Mouse (Mus musculus) CH12.LX (cell line): ENCODE measurements at regions not wholly inside any gene's neighbourhood (a gene's known extent, or its start where the extent isn't known, plus 50 kb on each side); places are given as distances from the start of the nearest gene placed in this dataset.

Experiments used
- DNase-seq: peaks from one replicate; pipeline ENCODE4 v3.0.0-alpha.2; 2013; ENCODE audit errors: extremely low read depth
- H3K27ac ChIP-seq: 2 replicates; pipeline ENCODE4 v1.5.1; 2012; ENCODE audit warnings: low read depth, mild to moderate bottlenecking, control low read depth, moderate library complexity; ENCODE audit not compliant: insufficient read depth
- H3K27me3 ChIP-seq: replicated peaks from 2 replicates; pipeline ENCODE3; 2012; ENCODE audit warnings: inconsistent platforms
- H3K36me3 ChIP-seq, 2 experiments: replicated peaks in 1 of 2; 2 replicates each; pipeline versions ENCODE3 to v1.6.1; 2012; ENCODE audit warnings: inconsistent platforms in 1 of 2, low read length in 1 of 2, mild to moderate bottlenecking in 1 of 2, mixed read lengths in 1 of 2, moderate library complexity in 1 of 2; ENCODE audit not compliant: control insufficient read depth in 1 of 2, insufficient read depth in 1 of 2
- H3K4me1 ChIP-seq, 2 experiments: 2 replicates each; pipeline ENCODE4 v1.6.1; 2012; ENCODE audit warnings: inconsistent platforms in 1 of 2, moderate library complexity in 1 of 2; ENCODE audit not compliant: insufficient read depth in 2 of 2, control insufficient read depth in 1 of 2
- H3K4me2 ChIP-seq: 2 replicates; pipeline ENCODE4 v1.6.1; 2012; ENCODE audit warnings: low read depth, mild to moderate bottlenecking, control low read depth; ENCODE audit not compliant: poor library complexity, insufficient read depth, severe bottlenecking
- H3K4me3 ChIP-seq, 3 experiments: fragments of 150-350 bp in 1 of 3; sonication (generic) in 1 of 3; replicated peaks in 1 of 3; 2 replicates each; pipeline versions ENCODE3 to v1.5.1; 2011 to 2012; ENCODE audit warnings: low read depth in 2 of 3, low read length in 2 of 3, mild to moderate bottlenecking in 2 of 3, moderate library complexity in 2 of 3, control low read depth in 1 of 3, improper control_type of control experiment in 1 of 3, inconsistent platforms in 1 of 3, mixed read lengths in 1 of 3; ENCODE audit not compliant: poor library complexity in 1 of 3
- H3K79me2 ChIP-seq: replicated peaks from 2 replicates; pipeline ENCODE4 v1.6.1; 2012; ENCODE audit warnings: mild to moderate bottlenecking, moderate library complexity; ENCODE audit not compliant: control insufficient read depth, poor library complexity, insufficient read depth, severe bottlenecking; ENCODE audit errors: extremely low read depth
- H3K9ac ChIP-seq: 2 replicates; pipeline ENCODE4 v1.6.1; 2012; ENCODE audit warnings: low read depth, mild to moderate bottlenecking, control low read depth, moderate library complexity; ENCODE audit not compliant: insufficient read depth
- H3K9me3 ChIP-seq: replicated peaks from 2 replicates; pipeline ENCODE3; 2012; ENCODE audit warnings: low read length, inconsistent platforms, mixed read lengths
- BHLHE40 ChIP-seq: IDR thresholded peaks from 2 replicates; pipeline ENCODE4 v1.6.1; 2011; ENCODE audit warnings: mild to moderate bottlenecking, low read depth, low read length, improper control_type of control experiment
- CHD1 ChIP-seq: IDR thresholded peaks from 2 replicates; pipeline ENCODE4 v1.6.1; 2012; ENCODE audit warnings: low read depth, low read length, improper control_type of control experiment, inconsistent platforms
- CHD2 ChIP-seq: IDR thresholded peaks from 2 replicates; pipeline ENCODE4 v1.6.1; 2011; ENCODE audit warnings: low read length, improper control_type of control experiment
- CTCF ChIP-seq, 2 experiments: IDR thresholded peaks in 1 of 2; conservative IDR thresholded peaks in 1 of 2; 2 replicates each; pipeline ENCODE4 v1.5.1; 2011 to 2012; ENCODE audit warnings: low read depth in 2 of 2, low read length in 2 of 2, improper control_type of control experiment in 1 of 2, inconsistent platforms in 1 of 2, mild to moderate bottlenecking in 1 of 2, moderate library complexity in 1 of 2
- E2F4 ChIP-seq: IDR thresholded peaks from 2 replicates; pipeline ENCODE4 v1.6.1; 2011; ENCODE audit warnings: low read depth, low read length, improper control_type of control experiment; ENCODE audit not compliant: insufficient replicate concordance
- ETS1 ChIP-seq: conservative IDR thresholded peaks from 2 replicates; pipeline ENCODE4 v1.6.1; 2012; ENCODE audit warnings: low read depth, mild to moderate bottlenecking, inconsistent platforms, low read length, improper control_type of control experiment, moderate library complexity
- HCFC1 ChIP-seq: IDR thresholded peaks from 2 replicates; pipeline ENCODE4 v1.6.1; 2012; ENCODE audit warnings: low read depth, mild to moderate bottlenecking, inconsistent platforms, low read length, improper control_type of control experiment
- IRF4 ChIP-seq: IDR thresholded peaks from 2 replicates; pipeline ENCODE4 v1.6.1; 2014; ENCODE audit warnings: low read depth, mild to moderate bottlenecking, inconsistent platforms, low read length, improper control_type of control experiment
- JUN ChIP-seq: IDR thresholded peaks from 2 replicates; pipeline ENCODE4 v1.6.1; 2011; ENCODE audit warnings: low read depth, mild to moderate bottlenecking, low read length, improper control_type of control experiment, moderate library complexity; ENCODE audit not compliant: insufficient read depth
- JUND ChIP-seq: conservative IDR thresholded peaks from 2 replicates; pipeline ENCODE4 v1.6.1; 2011; ENCODE audit warnings: low read depth, low read length, improper control_type of control experiment
- KAT2A ChIP-seq: IDR thresholded peaks from 2 replicates; pipeline ENCODE4 v1.6.1; 2012; ENCODE audit warnings: low read length, improper control_type of control experiment, inconsistent platforms; ENCODE audit not compliant: insufficient replicate concordance
- MAFK ChIP-seq: IDR thresholded peaks from 2 replicates; pipeline ENCODE4 v1.6.1; 2011; ENCODE audit warnings: low read length, improper control_type of control experiment; ENCODE audit not compliant: insufficient replicate concordance
- MAZ ChIP-seq: IDR thresholded peaks from 2 replicates; pipeline ENCODE4 v1.6.1; 2012; ENCODE audit warnings: low read depth, mild to moderate bottlenecking, inconsistent platforms, low read length, improper control_type of control experiment, moderate library complexity
- MEF2A ChIP-seq: IDR thresholded peaks from 2 replicates; pipeline ENCODE4 v1.6.1; 2014; ENCODE audit warnings: low read depth, mild to moderate bottlenecking, inconsistent platforms, low read length, improper control_type of control experiment, borderline replicate concordance
- MXI1 ChIP-seq: IDR thresholded peaks from 2 replicates; pipeline ENCODE4 v1.6.1; 2011; ENCODE audit warnings: mild to moderate bottlenecking, low read depth, low read length, improper control_type of control experiment
- NRF1 ChIP-seq: IDR thresholded peaks from 2 replicates; pipeline ENCODE4 v1.6.1; 2014; ENCODE audit warnings: low read depth, mild to moderate bottlenecking, inconsistent platforms, low read length, improper control_type of control experiment, moderate library complexity
- PAX5 ChIP-seq: IDR thresholded peaks from 2 replicates; pipeline ENCODE4 v1.6.1; 2012; ENCODE audit warnings: low read length, inconsistent platforms, mixed read lengths
- POLR2A ChIP-seq: IDR thresholded peaks from 2 replicates; pipeline ENCODE4 v1.6.1; 2011; ENCODE audit warnings: low read depth, mild to moderate bottlenecking, improper control_type of control experiment, low read length
- RCOR1 ChIP-seq: conservative IDR thresholded peaks from 2 replicates; pipeline ENCODE4 v1.6.1; 2012; ENCODE audit warnings: low read depth, mild to moderate bottlenecking, inconsistent platforms, low read length, improper control_type of control experiment
- SIN3A ChIP-seq: IDR thresholded peaks from 2 replicates; pipeline ENCODE4 v1.6.1; 2012; ENCODE audit warnings: low read length, improper control_type of control experiment, inconsistent platforms
- SMC3 ChIP-seq: IDR thresholded peaks from 2 replicates; pipeline ENCODE4 v1.6.1; 2011; ENCODE audit warnings: low read depth, low read length, improper control_type of control experiment
- TCF12 ChIP-seq: IDR thresholded peaks from 2 replicates; pipeline ENCODE4 v1.6.1; 2014; ENCODE audit warnings: low read depth, mild to moderate bottlenecking, inconsistent platforms, low read length, improper control_type of control experiment
- UBTF ChIP-seq: IDR thresholded peaks from 2 replicates; pipeline ENCODE4 v1.6.1; 2012; ENCODE audit warnings: low read depth, mild to moderate bottlenecking, inconsistent platforms, low read length, improper control_type of control experiment, moderate library complexity
- USF1 ChIP-seq: IDR thresholded peaks from 2 replicates; pipeline ENCODE4 v1.6.1; 2014; ENCODE audit warnings: low read depth, mild to moderate bottlenecking, inconsistent platforms, low read length, improper control_type of control experiment
- USF2 ChIP-seq: conservative IDR thresholded peaks from 2 replicates; pipeline ENCODE4 v1.6.1; 2011; ENCODE audit warnings: low read depth, low read length, improper control_type of control experiment
- ZC3H11A ChIP-seq: IDR thresholded peaks from 2 replicates; pipeline ENCODE4 v1.6.1; 2012; ENCODE audit warnings: low read depth, mild to moderate bottlenecking, inconsistent platforms, low read length, improper control_type of control experiment
- ZMIZ1 ChIP-seq: IDR thresholded peaks from 2 replicates; pipeline ENCODE4 v1.6.1; 2012; ENCODE audit warnings: low read depth, mild to moderate bottlenecking, inconsistent platforms, low read length, improper control_type of control experiment
- dilution Hi-C: fragments of 300-500 bp; cut with MboI; formaldehyde crosslinking; loops from 2 replicates; pipeline ENCODE4 v1.14.3; 2020; ENCODE audit warnings: low sequenced_read_pairs; ENCODE audit not compliant: extremely low pct_unique_long_range_greater_than_20kb, extremely low pct_ligation_motif_present
- in situ Hi-C: fragments of 300-500 bp; cut with MboI; formaldehyde crosslinking; loops from 3 replicates; pipeline ENCODE4 v1.14.3; 2019; ENCODE audit warnings: low sequenced_read_pairs, low pct_ligation_motif_present, low pct_unique_long_range_greater_than_20kb, mixed read lengths

DNA sequence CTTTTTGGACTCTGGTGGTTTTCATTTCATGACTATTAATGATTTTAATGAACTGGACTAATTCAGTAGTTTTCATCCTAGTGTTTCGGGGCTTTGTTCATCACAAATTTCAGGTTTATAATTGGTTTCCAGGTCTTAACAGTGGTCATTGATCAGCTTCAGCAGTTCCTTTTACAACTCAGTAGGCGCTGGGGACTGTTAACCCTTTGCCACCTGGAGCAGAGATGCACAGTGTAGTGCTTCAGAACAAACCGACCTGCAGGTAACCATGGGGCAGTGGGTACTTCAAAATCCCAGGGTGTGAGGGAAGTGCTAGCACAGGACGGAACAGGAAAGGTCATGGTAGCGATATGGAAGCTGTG lies 180.1 kb upstream of the Mpped2 start:
- no peaks in the 10 kb centered on the region for H3K79me2 ChIP-seq
- TF ChIP-seq IRF4, result no peak
- TF ChIP-seq POLR2A, result no peak
- no peak for TF ChIP-seq ETS1
- no peak for TF ChIP-seq MAZ
- no peak for TF ChIP-seq MAFK
- TF ChIP-seq ZC3H11A, result no peak
- no peak for TF ChIP-seq USF2
- TF ChIP-seq JUN, result no peak
- TF ChIP-seq TCF12, result no peak
- TF ChIP-seq KAT2A, result no peak
- TF ChIP-seq BHLHE40, result no peak
- no peak for TF ChIP-seq USF1
- TF ChIP-seq SMC3, result no peak
- no peak for TF ChIP-seq UBTF
- no peak for TF ChIP-seq SIN3A
- no peak for TF ChIP-seq MEF2A
- in situ Hi-C loops, result no loop called here
- H3K27me3 ChIP-seq, result no peaks in the 10 kb centered on the region
- no peaks in the 10 kb centered on the region for H3K4me1 ChIP-seq
- no peak overlapping the region for H3K4me3 ChIP-seq
- dilution Hi-C loops, result no loop called here
- peaks cover 55% of the 10 kb centered on the region for H3K9me3 ChIP-seq
- no peak overlapping the region for H3K4me2 ChIP-seq
- H3K27ac ChIP-seq, result no peak overlapping the region
- no peak overlapping the region for H3K9ac ChIP-seq
- no peaks in the 10 kb centered on the region for H3K36me3 ChIP-seq
- no peak for DNase-seq

DNA sequence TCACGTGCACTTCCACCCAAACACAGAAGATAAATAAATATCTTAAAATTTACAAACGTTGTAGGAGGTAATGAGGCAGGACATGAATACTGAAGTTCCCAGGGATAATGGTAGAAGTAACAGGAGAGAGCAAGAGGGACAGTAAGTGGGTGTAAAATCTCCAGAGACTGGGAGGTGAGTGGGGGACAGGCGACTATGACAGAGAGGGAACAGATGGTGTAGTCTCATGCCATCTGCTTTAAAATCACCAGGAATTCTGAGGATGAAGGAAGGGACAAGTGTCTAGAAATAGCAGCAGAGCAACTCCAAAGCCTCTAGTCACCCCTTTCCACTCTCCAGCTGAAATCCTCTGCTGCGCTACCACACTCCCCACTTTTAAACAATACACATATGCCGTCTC lies 175.8 kb upstream of the Mpped2 start:
- H3K4me2 ChIP-seq, result no peak overlapping the region
- H3K27ac ChIP-seq, result no peak overlapping the region
- H3K27me3 ChIP-seq, result no peaks in the 10 kb centered on the region
- H3K9me3 ChIP-seq, result peaks cover 56% of the 10 kb centered on the region
- dilution Hi-C loops, result no loop called here
- H3K4me3 ChIP-seq, result no peak overlapping the region
- H3K79me2 ChIP-seq, result no peaks in the 10 kb centered on the region
- no peaks in the 10 kb centered on the region for H3K36me3 ChIP-seq
- TF ChIP-seq ZC3H11A (no peak), CHD1 (no peak), UBTF (no peak), JUND (no peak), MXI1 (no peak), POLR2A (no peak), ZMIZ1 (no peak), E2F4 (no peak), CHD2 (no peak), HCFC1 (no peak), TCF12 (no peak), JUN (no peak), PAX5 (no peak), RCOR1 (no peak), NRF1 (no peak), CTCF (conservative IDR thresholded peaks at IDR 0.05 in 1 of 2, IDR thresholded peaks at IDR 0.05 in 1 of 2; ENCODE audit: low read depth in 2 of 2, low read length in 2 of 2) (no peak)
- no peak overlapping the region for H3K9ac ChIP-seq
- no peak for DNase-seq
- no peaks in the 10 kb centered on the region for H3K4me1 ChIP-seq
- in situ Hi-C loops, result no loop called here
